Mouse (Mus musculus): ENCODE results near the gene Sypl.

Gene Sypl

DNA sequence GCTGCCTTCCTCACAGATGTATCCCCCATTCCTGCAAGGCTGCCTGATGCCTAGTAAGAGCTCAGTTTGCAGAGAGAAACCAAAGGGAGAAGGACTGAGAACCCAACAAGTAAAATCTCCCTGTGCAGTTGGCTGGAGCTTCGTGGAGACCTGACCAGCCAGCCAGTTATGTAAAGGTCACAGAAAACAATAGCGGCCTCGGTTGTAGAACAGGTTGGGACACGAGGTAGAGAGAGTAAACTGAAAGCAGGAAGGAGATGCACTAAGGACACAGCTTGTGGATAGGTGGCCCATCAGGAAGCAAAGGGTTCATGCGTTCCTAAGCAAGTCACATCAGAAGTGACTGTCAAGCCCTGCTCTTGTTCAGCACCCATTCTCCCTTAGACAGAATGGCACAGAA is 52.2 kb downstream of the Sypl start:
- no peak for DNase-seq (ENCODE audit: low spot score)

- DNase-seq (ENCODE audit: low spot score) = no peak
Observed at GRCm38 (mm10) chr12:33007176-33007575, 53.5 kb downstream of the Sypl start.

DNA sequence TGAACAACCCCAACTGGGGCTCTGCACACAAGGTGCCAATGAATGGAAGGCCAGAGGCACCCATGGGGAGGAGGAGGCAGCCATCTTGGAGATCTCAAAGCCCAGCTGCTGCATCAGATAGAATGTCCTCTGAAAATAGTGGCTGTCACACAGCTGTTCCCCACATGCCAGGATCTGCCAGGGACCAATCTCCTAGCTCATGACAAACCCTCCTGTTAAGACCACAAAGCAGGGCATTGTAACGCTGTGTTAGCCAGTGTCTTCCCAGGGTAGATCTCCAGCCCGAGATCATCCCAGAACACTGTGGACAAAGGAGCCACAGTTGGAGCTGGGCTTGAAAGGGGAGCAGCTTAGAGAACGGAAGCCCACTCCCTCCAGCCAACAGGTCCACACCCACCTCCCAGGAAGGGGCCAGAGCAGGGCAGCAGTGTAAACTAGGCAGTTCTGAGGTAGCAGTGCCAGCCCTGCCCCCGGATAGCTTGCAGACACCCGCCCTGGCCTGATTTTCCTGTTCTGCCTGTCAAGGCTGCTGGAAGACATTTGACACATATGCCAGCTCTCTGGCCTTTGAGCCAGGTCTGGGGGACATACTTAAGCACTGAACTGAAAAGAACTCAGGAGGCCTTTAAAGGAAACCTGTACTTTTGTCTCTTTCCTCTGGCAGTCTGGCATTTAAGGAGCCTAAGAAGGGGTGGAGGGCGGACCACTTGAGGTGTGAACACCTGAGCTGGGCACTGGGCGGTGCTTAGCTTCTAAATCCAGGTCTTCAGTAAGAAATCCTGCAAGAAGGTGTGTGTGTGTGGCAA is 54.8 kb downstream of the Sypl start:
- no peak for DNase-seq (ENCODE audit: low spot score)

DNA sequence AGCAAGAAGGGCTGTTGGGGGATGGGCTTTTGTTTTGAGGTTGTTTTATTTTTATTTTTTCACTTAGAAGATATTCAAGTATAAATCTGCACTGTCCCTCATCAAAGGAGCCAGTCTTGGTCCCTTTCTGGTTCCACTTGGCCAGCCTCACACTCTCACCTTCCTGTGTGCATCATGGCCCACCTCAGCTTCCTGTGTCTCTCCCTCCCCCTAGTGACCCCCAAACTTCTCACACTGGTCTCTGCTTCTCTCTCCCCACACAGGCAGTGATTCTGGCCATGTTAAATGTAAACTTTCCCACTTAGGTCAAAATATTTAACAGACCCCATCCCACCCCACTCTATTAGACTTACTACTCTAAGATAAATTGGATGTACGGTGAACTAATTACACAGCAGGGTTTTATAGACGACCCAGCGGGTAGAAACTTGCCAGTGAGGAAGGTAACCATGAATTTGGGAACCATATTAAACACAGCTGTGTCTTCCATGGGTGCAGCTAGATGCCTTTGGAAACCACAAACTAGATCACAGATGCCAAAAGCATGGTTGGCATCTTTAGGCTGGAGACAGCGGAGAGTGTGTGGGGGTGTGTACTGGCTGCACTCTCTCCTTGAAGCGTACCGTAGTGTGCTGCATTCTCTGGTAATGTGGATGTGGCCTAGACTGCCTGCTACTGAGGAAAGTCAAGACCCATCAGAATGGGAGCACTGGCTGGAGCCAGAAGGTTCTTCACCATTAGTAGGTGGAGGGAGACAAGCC is 55.7 kb downstream of the Sypl start:
- DNase-seq (ENCODE audit: low spot score) = no peak

- no peak for DNase-seq (ENCODE audit: low spot score)
Observed at GRCm38 (mm10) chr12:33010026-33010425, 56.3 kb downstream of the Sypl start.

DNA sequence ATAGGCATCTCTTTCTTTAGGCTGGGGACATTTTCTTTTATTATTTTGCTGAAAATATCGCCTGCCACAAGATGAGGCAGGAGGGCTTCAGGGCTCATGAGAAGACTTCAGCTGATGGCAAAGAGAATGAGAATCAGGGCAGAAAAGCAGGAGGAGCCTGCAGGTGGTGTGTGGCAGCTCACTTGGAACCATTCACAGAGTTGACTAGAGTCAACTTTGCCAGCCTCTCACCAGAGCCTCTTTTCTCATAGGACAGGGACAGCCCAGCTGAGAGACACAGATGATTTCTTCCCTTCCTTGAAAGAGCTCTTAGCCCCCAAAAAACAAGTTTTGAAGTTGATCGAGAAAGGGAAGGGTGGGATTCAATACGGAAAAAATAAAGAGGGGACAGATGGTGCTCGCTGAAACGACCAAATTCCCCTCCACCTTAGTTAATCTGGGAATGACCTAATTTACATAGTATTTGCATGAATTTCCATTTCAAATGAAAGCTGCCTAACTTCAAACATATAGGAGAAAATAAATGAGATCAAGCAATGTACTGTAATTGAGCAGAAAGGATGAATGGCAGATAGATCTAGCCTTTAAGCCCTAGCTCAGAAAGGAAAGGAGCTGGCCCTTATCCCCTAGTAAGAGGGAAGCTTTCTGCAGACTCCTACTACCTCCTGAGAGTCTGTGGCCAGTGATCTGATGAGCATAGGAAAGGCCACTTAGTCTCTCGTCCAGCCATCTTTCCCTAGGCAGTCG is 60.5 kb downstream of the Sypl start:
- no peak for DNase-seq (ENCODE audit: low spot score)

DNA sequence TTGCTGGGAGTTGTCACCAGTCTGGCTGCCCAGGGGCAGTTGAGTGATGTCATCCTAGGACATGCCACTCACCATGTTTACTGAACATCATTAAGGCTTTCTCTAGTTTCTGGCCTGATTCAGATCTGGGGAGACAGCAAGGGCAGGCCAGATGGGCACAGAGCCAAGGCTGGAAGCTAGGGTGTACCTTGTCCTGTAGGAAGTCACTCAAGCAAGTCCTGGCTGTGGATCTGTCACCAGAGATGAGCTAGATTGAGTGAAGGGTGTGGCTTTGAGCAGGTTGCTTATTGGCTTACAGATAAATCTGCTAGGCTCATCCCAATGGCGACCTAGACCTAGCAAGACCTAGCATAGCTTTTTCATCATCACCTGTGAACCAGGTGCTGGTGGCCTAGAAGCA is 61.4 kb downstream of the Sypl start:
- no peak for DNase-seq (ENCODE audit: low spot score)

GRCm38 (mm10) chr12:33016824-33017705 is 63.4 kb downstream of the Sypl start:
- no peak for DNase-seq (ENCODE audit: low spot score)

- no peak for DNase-seq (ENCODE audit: low spot score)
Observed at GRCm38 (mm10) chr12:33018601-33019000, 64.9 kb downstream of the Sypl start.

DNA sequence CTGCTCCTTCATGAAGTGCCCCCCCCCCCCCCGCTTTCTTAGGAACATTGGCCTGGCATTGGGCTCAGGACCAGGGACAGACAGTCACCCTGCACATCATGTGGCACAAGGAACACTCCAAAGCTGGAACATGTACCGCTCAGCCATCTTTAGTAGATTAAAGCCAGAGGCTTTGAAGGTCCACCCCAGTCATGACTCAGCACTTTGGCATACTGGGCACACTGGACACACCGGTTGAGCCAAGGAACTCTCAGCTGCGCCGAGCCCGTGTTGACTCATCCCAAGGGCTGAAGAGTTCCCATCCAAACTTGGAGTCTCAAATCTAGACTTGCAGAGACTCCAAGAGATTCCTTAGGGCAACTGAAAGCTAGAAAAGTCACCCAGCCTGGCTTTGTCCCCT is 66.3 kb downstream of the Sypl start:
- no peak for DNase-seq (ENCODE audit: low spot score)

GRCm38 (mm10) chr12:33021140-33021539 is 67.4 kb downstream of the Sypl start:
- no peak for DNase-seq (ENCODE audit: low spot score)

- DNase-seq (ENCODE audit: low spot score) = no peak
Observed at GRCm38 (mm10) chr12:33021751-33022150, 68.1 kb downstream of the Sypl start.

GRCm38 (mm10) chr12:33024524-33024923 is 70.8 kb downstream of the Sypl start:
- DNase-seq (ENCODE audit: low spot score) = no peak

GRCm38 (mm10) chr12:33027093-33027492 is 73.4 kb downstream of the Sypl start:
- DNase-seq (ENCODE audit: low spot score) = peak; percentile 81

DNA sequence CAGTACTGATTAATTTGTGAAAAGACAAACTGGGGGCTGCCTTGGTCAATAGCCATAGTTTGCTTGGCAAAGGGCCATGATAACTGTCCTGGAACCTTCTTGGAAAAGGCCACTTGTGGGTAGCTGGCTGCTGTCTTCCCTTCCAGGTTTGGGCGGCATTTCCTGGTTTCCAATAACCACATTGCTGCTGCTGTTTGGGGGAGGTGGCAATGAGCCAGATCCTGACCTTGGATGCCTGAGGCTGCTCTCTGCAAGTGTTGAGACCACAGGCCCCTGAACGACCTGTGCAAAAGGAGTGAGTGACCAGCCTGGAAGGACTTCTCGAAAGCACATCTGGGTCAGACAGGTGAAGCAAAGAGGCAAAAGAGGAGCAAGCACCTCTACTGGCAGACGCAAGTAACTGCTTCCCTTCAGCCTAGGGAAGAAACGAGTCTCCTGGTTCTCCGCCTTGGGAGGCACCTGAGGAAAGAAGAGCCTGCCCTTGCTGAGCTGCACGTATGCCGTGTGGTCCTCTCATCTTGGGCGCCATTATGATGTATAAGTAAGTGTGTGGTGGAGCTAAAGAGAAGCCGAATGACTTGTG is 74.5 kb downstream of the Sypl start:
- peak; percentile 62 for DNase-seq (ENCODE audit: low spot score)

GRCm38 (mm10) chr12:33028708-33029107 is 75.0 kb downstream of the Sypl start:
- no peak for DNase-seq (ENCODE audit: low spot score)
